10 mouse cellular contexts compared by ENCODE assay signal in the genomic region with DNA sequence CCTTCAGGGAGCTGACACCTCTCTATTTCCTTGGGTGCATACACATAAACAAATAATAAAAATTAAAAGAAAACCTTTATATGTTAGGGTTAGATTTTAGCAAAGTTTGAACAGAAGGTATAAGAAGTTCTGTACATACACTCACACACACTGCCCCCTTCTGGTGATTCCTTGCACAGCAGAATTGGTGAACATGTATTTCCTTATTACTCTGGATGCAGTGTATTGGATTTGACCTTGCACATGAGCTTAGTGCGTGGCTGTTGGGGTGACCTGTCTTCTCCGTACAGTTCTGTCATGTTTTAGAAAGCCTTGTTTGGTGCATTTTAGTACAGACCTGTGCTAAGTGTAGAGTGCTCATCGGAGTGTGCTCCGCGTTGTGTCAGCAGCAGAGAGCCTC. TPM values are rescaled to one million over a fixed set of nuclear protein-coding genes. Genes with fewer than 3 reads are reported as not detected.
DNase-seq lines count a peak whose midpoint lies in the region; ATAC-seq and TF ChIP-seq lines count a peak whose summit lies in the region.
"Had no signal": no experiment of that assay in that cellular context is flagged by ENCODE, and none has a peak within 500 bp of the region (broad histone marks: within the 10 kb centered on the region; RNA-seq: fewer than 3 reads in every experiment).

No protein-coding gene starts in this region.

- H3K4me1 ChIP-seq in kidney, postnatal 0 days (replicated peaks; ENCODE audit: insufficient read depth, low read length): no peaks in the 10 kb centered on the region

- H3K27ac ChIP-seq in kidney, postnatal 0 days: no peak overlapping the region
- H3K27ac ChIP-seq: macrophage had no signal

- 90% methylated on average over 5 of the region's 5 CpGs for WGBS in kidney, postnatal 0 days

- H3K9me3 ChIP-seq in kidney, postnatal 0 days (replicated peaks; ENCODE audit: low read length): no peaks in the 10 kb centered on the region

- 0 out of 2 replicates have a peak, but pooled peaks cover 8% of the 10 kb centered on the region for H3K36me3 ChIP-seq in kidney, postnatal 0 days (ENCODE audit: insufficient read depth, low read length)

- TF ChIP-seq CTCF in kidney, postnatal 0 days (IDR thresholded peaks at IDR 0.05; ENCODE audit: low read depth): peak; percentile 81

- H3K27me3 ChIP-seq in kidney, postnatal 0 days (ENCODE audit: insufficient read depth, low read length): no peaks in the 10 kb centered on the region

- intact Hi-C loops in left cerebral cortex, postnatal 14 days (cut with DNase I): loop anchor here (10.0 kb wide), 1 partner anchor 849 kb away; no protein-coding TSS in a partner anchor

- no peak; the same call in 1 of the 2 replicates for ATAC-seq in kidney, postnatal 0 days (replicated peaks; ENCODE audit: low FRiP score, low read depth)
- peak; percentile 91 for ATAC-seq in megakaryocyte-erythroid progenitor cell, adult 5-6 weeks (replicated peaks; ENCODE audit: low FRiP score, low TSS enrichment, poor library complexity, severe bottlenecking)

- DNase-seq in left cerebral cortex, postnatal 14 days (ENCODE audit: low spot score in 2 of 2): peak; percentile 46 to 57
- no peak for DNase-seq in left cerebral cortex, adult 11 months (ENCODE audit: low spot score)
- DNase-seq in Muller cell, postnatal 12 days (ENCODE audit: inconsistent ontology term): peak; percentile 21
- DNase-seq in cerebellum, adult 18-20 months: peak; percentile 53 to 65
- DNase-seq in gastrocnemius, postnatal 4 days (ENCODE audit: low spot score in 2 of 2): peak; percentile 29 to 53
- peak; percentile 69 for DNase-seq in kidney, postnatal 0 days (ENCODE audit: low spot score)
- peak; percentile 49 for DNase-seq in thymus, postnatal 25 days

- no peak overlapping the region for H3K4me3 ChIP-seq in kidney, postnatal 0 days (replicated peaks; ENCODE audit: low read depth, low read length)
- H3K4me3 ChIP-seq: erythroblast, embryonic 14.5 days had no signal

- H3K4me2 ChIP-seq in kidney, postnatal 0 days (ENCODE audit: low read length): no peak overlapping the region

- H3K9ac ChIP-seq in kidney, postnatal 0 days (ENCODE audit: low read depth, low read length): no peak overlapping the region

RNA-seq across cellular contexts. Expression of a gene that starts 19.5 kb away (rescaled TPM):
- total RNA-seq in left cerebral cortex, postnatal 14 days (2021): 10 to 100 TPM; 84.9 to 89.5 TPM
- 10 to 100 TPM; 34.7 to 40.1 TPM for total RNA-seq in gastrocnemius, postnatal 4 days (2021)
- polyA plus RNA-seq in kidney, postnatal 0 days (2015; fragmentation: Nextera tagmentation; extraction: Ambion mirVana): 39.0 and 40.2 TPM in 2 replicates
- total RNA-seq in megakaryocyte-erythroid progenitor cell, adult 5-6 weeks (2014; fragmentation: Nextera tagmentation): 8.8 and 14.2 TPM in 2 replicates
- total RNA-seq in megakaryocyte-erythroid progenitor cell, adult 5-6 weeks (2017): 2.9 and 12.2 TPM in 2 replicates
